Mouse (Mus musculus) testis, adult 2 months (tissue): ENCODE measurements at regions not wholly inside any gene's neighbourhood (a gene's known extent, or its start where the extent isn't known, plus 50 kb on each side); places are given as distances from the start of the nearest gene placed in this dataset.
A peak's percentile ranks its signal among the peaks of the same experiment; 100 is the strongest.

Source experiments
- H3K27ac ChIP-seq: fragments of 200-500 bp; 2 replicates; pipeline ENCODE4 v1.5.1; 2012; ENCODE audit warnings: low read depth, low read length; ENCODE audit not compliant: control insufficient read depth, insufficient read depth
- H3K27me3 ChIP-seq: fragments of 200-500 bp; 2 replicates; pipeline ENCODE4 v1.6.1; 2012; ENCODE audit warnings: mild to moderate bottlenecking, low read length, moderate library complexity; ENCODE audit not compliant: control insufficient read depth, insufficient read depth
- H3K36me3 ChIP-seq: fragments of 200-500 bp; 2 replicates; pipeline ENCODE4 v1.6.1; 2012; ENCODE audit warnings: mild to moderate bottlenecking, low read length; ENCODE audit not compliant: control insufficient read depth, insufficient read depth
- H3K4me1 ChIP-seq: fragments of 200-500 bp; 2 replicates; pipeline ENCODE4 v1.6.1; 2012; ENCODE audit warnings: low read length; ENCODE audit not compliant: control insufficient read depth, insufficient read depth
- H3K4me3 ChIP-seq: fragments of 200-500 bp; 2 replicates; pipeline ENCODE4 v1.5.1; 2012; ENCODE audit warnings: low read depth, mild to moderate bottlenecking, low read length, moderate library complexity, mixed read lengths; ENCODE audit not compliant: control insufficient read depth
- CTCF ChIP-seq: fragments of 200-500 bp; IDR thresholded peaks from 2 replicates; pipeline ENCODE4 v1.5.1; 2012; ENCODE audit warnings: low read depth, mild to moderate bottlenecking, inconsistent platforms, low read length, moderate library complexity; ENCODE audit not compliant: control insufficient read depth, insufficient read depth, insufficient replicate concordance
- POLR2A ChIP-seq: fragments of 200-500 bp; IDR thresholded peaks from 2 replicates; pipeline ENCODE4 v1.6.1; 2012; ENCODE audit warnings: low read depth, mild to moderate bottlenecking, inconsistent platforms, low read length, moderate library complexity; ENCODE audit not compliant: control insufficient read depth

DNA sequence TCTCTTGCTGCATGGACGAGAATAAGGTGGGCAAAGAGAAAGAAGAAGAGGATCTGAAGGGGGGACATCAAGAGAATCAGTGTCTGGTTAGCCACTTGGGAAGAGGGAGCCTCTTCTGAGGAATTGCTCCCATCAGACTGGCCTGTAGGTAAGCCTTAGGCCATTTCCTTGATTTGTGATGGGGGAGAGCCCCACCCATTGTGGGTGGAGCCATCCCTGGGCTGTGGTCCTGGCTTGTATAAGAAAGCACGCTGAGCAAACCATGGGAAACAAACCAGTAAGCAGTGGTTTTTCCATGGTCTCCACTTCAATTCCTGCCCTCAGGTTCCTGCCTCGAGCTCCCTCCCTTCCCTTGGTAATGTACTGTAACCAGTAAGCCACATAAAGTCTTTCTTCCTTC, 57.7 kb upstream of the Sez6l start:
- Histone ChIP-seq H3K27ac (no peak overlapping the region), H3K36me3 (no peaks in the 10 kb centered on the region), H3K4me1 (no peaks in the 10 kb centered on the region), H3K27me3 (no peaks in the 10 kb centered on the region), H3K4me3 (no peak overlapping the region)
- TF ChIP-seq POLR2A (no peak), CTCF (no peak)

DNA sequence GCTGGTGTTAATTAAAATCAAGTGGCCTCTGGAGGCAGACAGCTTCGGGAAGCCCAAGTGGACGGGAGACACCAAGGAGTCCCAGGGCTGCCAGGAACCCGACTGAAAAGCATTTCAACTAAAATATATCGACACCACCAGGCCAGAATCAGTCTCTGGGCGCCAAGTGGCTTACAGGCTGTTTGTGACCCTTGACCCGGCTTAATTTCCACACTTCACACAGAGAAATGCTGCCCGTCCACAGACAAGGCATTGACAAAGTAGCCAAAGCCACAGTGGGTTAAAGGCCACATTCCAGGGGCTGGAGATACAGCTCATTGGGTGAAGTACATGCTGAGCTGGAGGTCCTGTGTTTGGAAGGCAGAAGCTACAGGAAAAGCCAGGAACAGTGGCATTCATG, 54.8 kb upstream of the Sez6l start:
- H3K27ac ChIP-seq, result no peak overlapping the region
- H3K36me3 ChIP-seq, result no peaks in the 10 kb centered on the region
- H3K4me3 ChIP-seq, result no peak overlapping the region
- H3K27me3 ChIP-seq, result no peaks in the 10 kb centered on the region; the same call in 1 of the 2 replicates
- no peak for TF ChIP-seq CTCF
- no peak for TF ChIP-seq POLR2A
- peaks cover 2% of the 10 kb centered on the region; the same call in 1 of the 2 replicates for H3K4me1 ChIP-seq

DNA sequence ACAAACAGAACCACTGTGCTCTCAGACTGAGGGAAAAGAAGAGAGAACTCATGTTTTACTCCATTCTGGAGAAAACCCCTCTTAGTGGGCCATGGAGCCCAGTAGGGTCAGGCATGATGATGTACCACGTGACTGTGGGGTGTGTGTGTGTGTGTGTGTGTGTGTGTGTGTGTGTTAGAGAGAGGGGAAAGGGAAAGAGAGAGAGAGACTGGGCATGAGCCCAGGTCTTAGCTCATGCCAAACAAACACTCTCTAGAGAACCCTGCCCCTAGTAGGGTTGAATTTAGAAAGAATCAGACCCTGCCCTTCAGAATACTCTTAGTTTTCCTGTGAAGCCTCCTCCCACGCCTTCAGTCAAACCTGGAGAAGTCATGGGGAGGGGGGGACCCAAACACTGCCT, 52.7 kb upstream of the Sez6l start:
- no peak overlapping the region for H3K27ac ChIP-seq
- TF ChIP-seq CTCF (no peak), POLR2A (no peak)
- H3K4me1 ChIP-seq, result peaks cover 6% of the 10 kb centered on the region; the same call in 1 of the 2 replicates
- no peaks in the 10 kb centered on the region; the same call in 1 of the 2 replicates for H3K27me3 ChIP-seq
- H3K4me3 ChIP-seq, result no peak overlapping the region
- no peaks in the 10 kb centered on the region for H3K36me3 ChIP-seq

DNA sequence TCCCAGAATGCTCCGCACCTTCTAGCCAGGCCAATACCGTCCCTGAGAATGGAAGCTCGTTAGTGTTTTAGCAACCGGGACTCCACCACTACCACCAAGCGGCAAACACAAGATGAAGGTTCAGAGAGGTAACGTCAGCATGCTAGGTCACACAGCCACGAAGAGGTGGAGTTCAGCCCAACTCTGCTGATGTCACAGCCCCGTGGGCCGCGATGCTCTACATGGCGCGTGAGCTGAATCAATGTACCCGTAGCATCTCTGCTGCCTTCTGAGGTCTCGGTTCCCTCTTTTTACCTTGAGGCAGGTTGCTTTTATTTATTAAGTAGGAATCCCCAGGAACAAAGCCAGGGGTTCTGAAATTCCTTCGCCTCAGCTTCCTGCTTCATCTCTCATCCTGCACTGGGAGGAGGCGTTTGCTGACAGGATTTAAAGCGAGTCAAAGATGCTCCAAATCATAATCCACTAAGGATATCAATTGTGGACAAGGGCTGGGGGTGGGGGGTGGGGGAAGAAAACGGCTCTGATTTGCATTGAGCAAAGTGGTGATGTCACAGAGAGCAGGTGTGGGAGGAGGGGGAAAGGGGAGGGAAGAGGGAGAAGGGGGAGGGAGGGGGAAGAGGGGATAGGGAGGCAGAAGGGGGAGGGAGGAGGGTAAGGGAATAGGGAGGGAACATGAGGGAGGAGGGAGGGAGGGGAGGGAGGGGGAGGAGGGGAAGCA, 51.2 kb upstream of the Sez6l start:
- Histone ChIP-seq H3K36me3 (no peaks in the 10 kb centered on the region), H3K4me1 (peaks cover 6% of the 10 kb centered on the region; the same call in 1 of the 2 replicates), H3K27me3 (no peaks in the 10 kb centered on the region; the same call in 1 of the 2 replicates), H3K27ac (peak overlapping the region; percentile 14; the same call in 1 of the 2 replicates), H3K4me3 (peak overlapping the region; percentile 82)
- TF ChIP-seq CTCF (no peak), POLR2A (no peak)

DNA sequence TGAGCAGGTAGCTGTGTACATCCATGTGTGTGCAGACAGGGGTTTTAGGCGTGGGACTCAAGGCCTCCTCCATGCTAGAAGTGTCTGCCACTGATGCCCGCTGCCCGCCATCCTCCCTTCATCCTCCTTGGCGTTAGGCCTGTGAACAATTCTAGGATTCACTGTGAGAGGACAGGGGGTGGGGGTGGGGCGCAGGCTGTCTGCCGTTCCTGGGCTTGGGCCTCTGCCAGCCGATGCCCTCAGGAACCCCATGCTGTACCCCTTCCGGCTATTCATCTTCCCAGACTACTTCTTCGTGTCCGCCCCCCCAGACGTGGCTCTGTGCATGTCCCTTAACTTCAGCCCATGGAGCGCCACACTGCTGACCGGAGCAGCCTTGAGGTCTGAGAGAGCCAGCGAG, 50.3 kb upstream of the Sez6l start:
- Histone ChIP-seq H3K4me1 (peaks cover 6% of the 10 kb centered on the region; the same call in 1 of the 2 replicates), H3K4me3 (peak overlapping the region; percentile 72), H3K27ac (no peak overlapping the region), H3K27me3 (no peaks in the 10 kb centered on the region; the same call in 1 of the 2 replicates), H3K36me3 (no peaks in the 10 kb centered on the region)
- no peak for TF ChIP-seq CTCF
- TF ChIP-seq POLR2A, result no peak
